ENCODE assay signal across 8 mouse cellular contexts in the genomic region with DNA sequence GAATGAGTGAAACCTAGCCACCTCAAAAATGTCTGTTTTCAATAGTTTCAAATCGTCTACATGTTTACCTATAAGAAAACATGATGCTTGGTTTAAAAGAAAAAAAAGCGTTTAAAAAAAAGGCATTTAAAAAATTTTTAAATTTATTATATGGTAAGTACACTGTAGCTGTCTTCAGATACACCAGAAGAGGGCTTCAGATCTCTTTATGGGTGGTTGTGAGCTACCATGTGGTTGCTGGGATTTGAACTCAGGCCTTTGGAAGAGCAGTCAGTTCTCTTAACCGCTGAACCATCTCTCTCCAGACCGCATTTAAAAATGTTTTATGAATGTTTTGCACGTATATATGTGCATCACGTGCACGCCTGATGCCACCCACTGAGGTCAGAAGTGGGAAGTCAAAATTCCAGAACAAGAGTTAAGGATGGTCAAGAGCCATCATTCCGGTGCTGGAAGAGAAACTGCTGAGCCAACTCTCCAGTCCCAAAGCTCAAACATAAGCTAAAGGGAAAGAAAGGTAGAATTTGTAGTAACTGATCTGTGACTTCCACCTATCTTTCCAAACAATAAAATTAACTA. TPM values are rescaled to one million over a fixed set of nuclear protein-coding genes. Genes with fewer than 3 reads are reported as not detected.
DNase-seq lines count a peak whose midpoint lies in the region; ATAC-seq and TF ChIP-seq lines count a peak whose summit lies in the region.

No protein-coding gene starts in this region.

- peak overlapping the region; percentile 72 for H3K4me2 ChIP-seq in kidney, embryonic 14.5 days (replicated peaks; ENCODE audit: low read depth, low read length)
- H3K4me2 ChIP-seq in hindbrain, embryonic 13.5 days: peak overlapping the region; percentile 81
- peak overlapping the region; percentile 77 for H3K4me2 ChIP-seq in midbrain, embryonic 14.5 days (ENCODE audit: low read length)

- TF ChIP-seq CTCF in Patski (IDR thresholded peaks at IDR 0.05): peak; percentile 15

- H3K4me3 ChIP-seq in kidney, embryonic 14.5 days (ENCODE audit: low read length): peak overlapping the region; percentile 99
- H3K4me3 ChIP-seq in hindbrain, embryonic 13.5 days: peak overlapping the region; percentile 99
- H3K4me3 ChIP-seq in midbrain, embryonic 14.5 days (replicated peaks; ENCODE audit: low read depth, low read length): peak overlapping the region; percentile 99

- DNase-seq in kidney, postnatal 4 days: no peak
- no peak for DNase-seq in Patski (ENCODE audit: low read depth, low spot score)
- no peak for DNase-seq in midbrain, embryonic 14.5 days
- no peak for DNase-seq in adrenal gland, adult 18-20 months (ENCODE audit: low spot score in 2 of 2)
- no peak for DNase-seq in urinary bladder, postnatal 4 days (ENCODE audit: low spot score in 2 of 2)

- no peak overlapping the region for H3K27ac ChIP-seq in kidney, embryonic 14.5 days (ENCODE audit: low read depth, low read length)
- peak overlapping the region; percentile 100; the same call in 1 of the 2 replicates for H3K27ac ChIP-seq in hindbrain, embryonic 13.5 days
- no peak overlapping the region for H3K27ac ChIP-seq in midbrain, embryonic 14.5 days (replicated peaks; ENCODE audit: low read depth, low read length)

- H3K4me1 ChIP-seq in kidney, embryonic 14.5 days (ENCODE audit: control insufficient read depth, insufficient read depth, low read length): peaks cover 15% of the 10 kb centered on the region
- H3K4me1 ChIP-seq in hindbrain, embryonic 13.5 days (replicated peaks): peaks cover 24% of the 10 kb centered on the region
- peaks cover 11% of the 10 kb centered on the region; the same call in 1 of the 2 replicates for H3K4me1 ChIP-seq in midbrain, embryonic 14.5 days (ENCODE audit: control insufficient read depth, insufficient read depth, low read length)

- 52% methylated on average over 8 of the region's 8 CpGs for WGBS in kidney, embryonic 14.5 days
- 55% methylated on average over 8 of the region's 8 CpGs for WGBS in hindbrain, embryonic 13.5 days
- WGBS in midbrain, embryonic 14.5 days: 61% methylated on average over 8 of the region's 8 CpGs

- CTCF ChIA-PET in Patski (lab: Charles Lee): interaction anchor here (0.7 to 1.5 kb wide), 3 partner anchors 8 to 25 kb away, joined by 3 read pairs; no protein-coding TSS in a partner anchor

- no peaks in the 10 kb centered on the region for H3K27me3 ChIP-seq in kidney, embryonic 14.5 days (ENCODE audit: control insufficient read depth, insufficient read depth, low read length)
- no peaks in the 10 kb centered on the region for H3K27me3 ChIP-seq in Patski
- no peaks in the 10 kb centered on the region for H3K27me3 ChIP-seq in hindbrain, embryonic 13.5 days
- H3K27me3 ChIP-seq in midbrain, embryonic 14.5 days (ENCODE audit: control insufficient read depth, insufficient read depth, low read length): no peaks in the 10 kb centered on the region

- H3K36me3 ChIP-seq in kidney, embryonic 14.5 days (ENCODE audit: control insufficient read depth, insufficient read depth, low read length): peaks cover 5% of the 10 kb centered on the region; the same call in 1 of the 2 replicates
- peaks cover 6% of the 10 kb centered on the region for H3K36me3 ChIP-seq in hindbrain, embryonic 13.5 days
- H3K36me3 ChIP-seq in midbrain, embryonic 14.5 days (ENCODE audit: control insufficient read depth, insufficient read depth, low read length): no peaks in the 10 kb centered on the region

- in situ Hi-C loops in Patski (cut with MboI; ENCODE audit: low pct_unique_long_range_greater_than_20kb): loop anchor here (5.0 kb wide), 1 partner anchor 113 kb away; a partner anchor contains a TSS

- ATAC-seq in kidney, embryonic 14.5 days (ENCODE audit: low FRiP score, low TSS enrichment): no peak
- no peak for ATAC-seq in Patski
- no peak for ATAC-seq in hindbrain, embryonic 13.5 days (ENCODE audit: low FRiP score)
- no peak for ATAC-seq in midbrain, embryonic 14.5 days (ENCODE audit: low FRiP score, low TSS enrichment)
- ATAC-seq in frontal cortex, adult (ENCODE audit: low TSS enrichment): no peak

- H3K9me3 ChIP-seq in kidney, embryonic 14.5 days (ENCODE audit: control insufficient read depth, low read length): no peaks in the 10 kb centered on the region
- H3K9me3 ChIP-seq in hindbrain, embryonic 13.5 days: no peaks in the 10 kb centered on the region
- no peaks in the 10 kb centered on the region for H3K9me3 ChIP-seq in midbrain, embryonic 14.5 days (ENCODE audit: control insufficient read depth, low read length)

- peak overlapping the region; percentile 100 for H3K9ac ChIP-seq in kidney, embryonic 14.5 days (ENCODE audit: low read depth, low read length)
- peak overlapping the region; percentile 100 for H3K9ac ChIP-seq in hindbrain, embryonic 13.5 days
- H3K9ac ChIP-seq in midbrain, embryonic 14.5 days (replicated peaks; ENCODE audit: low read length): peak overlapping the region; percentile 99; the same call in 1 of the 2 replicates

- POLR2A ChIA-PET in Patski (lab: Charles Lee): interaction anchor here (0.6 to 1.3 kb wide), 2 partner anchors 9 to 18 kb away, joined by 4 to 5 read pairs; no protein-coding TSS in a partner anchor

RNA-seq across cellular contexts. Expression of a gene that starts 3.3 kb away (rescaled TPM):
- polyA plus RNA-seq in kidney, embryonic 14.5 days (2014; fragmentation: Nextera tagmentation; extraction: Ambion mirVana): 146 and 173 TPM in 2 replicates
- polyA plus RNA-seq in Patski (2021): 80.5 TPM
- 136 and 140 TPM in 2 replicates for polyA plus RNA-seq in hindbrain, embryonic 13.5 days (2015; fragmentation: Nextera tagmentation; extraction: Ambion mirVana)
- polyA plus RNA-seq in midbrain, embryonic 14.5 days (2014; fragmentation: Nextera tagmentation; extraction: Ambion mirVana): 147 and 150 TPM in 2 replicates
- total RNA-seq in adrenal gland, adult 18-20 months (2021): 10 to 100 TPM; 55.4 to 55.6 TPM

RNA-seq across cellular contexts. Expression of a gene that starts 16.0 kb away (rescaled TPM):
- polyA plus RNA-seq in kidney, embryonic 14.5 days (2014; fragmentation: Nextera tagmentation; extraction: Ambion mirVana): 139 and 144 TPM in 2 replicates
- 164 TPM for polyA plus RNA-seq in Patski (2021)
- 117 and 121 TPM in 2 replicates for polyA plus RNA-seq in hindbrain, embryonic 13.5 days (2015; fragmentation: Nextera tagmentation; extraction: Ambion mirVana)
- polyA plus RNA-seq in midbrain, embryonic 14.5 days (2014; fragmentation: Nextera tagmentation; extraction: Ambion mirVana): 144 and 152 TPM in 2 replicates
- total RNA-seq in adrenal gland, adult 18-20 months (2021): 100 to 1,000 TPM; 428 to 588 TPM

RNA-seq across cellular contexts. Expression of a gene that starts 30.1 kb away (rescaled TPM):
- polyA plus RNA-seq in kidney, embryonic 14.5 days (2014; fragmentation: Nextera tagmentation; extraction: Ambion mirVana): 78.4 and 95.7 TPM in 2 replicates
- polyA plus RNA-seq in Patski (2021): 40.8 TPM
- polyA plus RNA-seq in hindbrain, embryonic 13.5 days (2015; fragmentation: Nextera tagmentation; extraction: Ambion mirVana): 331 and 342 TPM in 2 replicates
- 223 and 257 TPM in 2 replicates for polyA plus RNA-seq in midbrain, embryonic 14.5 days (2014; fragmentation: Nextera tagmentation; extraction: Ambion mirVana)
- total RNA-seq in adrenal gland, adult 18-20 months (2021): 100 to 1,000 TPM in 1 of 2 experiments, 10 to 100 TPM in 1; 78.2 to 190 TPM

RNA-seq across cellular contexts. Expression of a gene that starts 50.3 kb away (rescaled TPM):
- polyA plus RNA-seq in kidney, embryonic 14.5 days (2014; fragmentation: Nextera tagmentation; extraction: Ambion mirVana): 0.61 and 0.76 TPM in 2 replicates
- polyA plus RNA-seq in Patski (2021): 4.4 TPM
- 0.95 and 1.5 TPM in 2 replicates for polyA plus RNA-seq in hindbrain, embryonic 13.5 days (2015; fragmentation: Nextera tagmentation; extraction: Ambion mirVana)
- polyA plus RNA-seq in midbrain, embryonic 14.5 days (2014; fragmentation: Nextera tagmentation; extraction: Ambion mirVana): 0.32 and 0.53 TPM in 2 replicates
- total RNA-seq in adrenal gland, adult 18-20 months (2021): 1 to 10 TPM in 1 of 2 experiments, under 1 TPM in 1; 0.86 to 1.4 TPM
